ENCODE assay signal across 18 mouse cellular contexts in genomic region chrX:56468422-56468821, GRCm38 (mm10). TPM values are rescaled to one million over a fixed set of nuclear protein-coding genes. Genes with fewer than 3 reads are reported as not detected.
A peak's percentile ranks its signal among the peaks of the same experiment; 100 is the strongest.
DNase-seq lines count a peak whose midpoint lies in the region; ATAC-seq lines count a peak whose summit lies in the region.
"Had no signal": no experiment of that assay in that cellular context is flagged by ENCODE, and none has a peak within 500 bp of the region (broad histone marks: within the 10 kb centered on the region; RNA-seq: fewer than 3 reads in every experiment).

No protein-coding gene starts in this region.

- H3K27ac ChIP-seq in kidney, embryonic 14.5 days (ENCODE audit: low read depth, low read length), result peak overlapping the region; percentile 73; the same call in 1 of the 2 replicates
- peak overlapping the region; percentile 76 for H3K27ac ChIP-seq in kidney, embryonic 16.5 days (ENCODE audit: low read length)
- peak overlapping the region; percentile 67 for H3K27ac ChIP-seq in limb, embryonic 15.5 days
- no peak overlapping the region for H3K27ac ChIP-seq in heart, embryonic 11.5 days (ENCODE audit: low read depth, low read length)
- H3K27ac ChIP-seq in hindbrain, embryonic 11.5 days (ENCODE audit: low read depth, low read length), result no peak overlapping the region
- H3K27ac ChIP-seq: hindbrain, embryonic 15.5 days; left cerebral cortex, adult 2 months; liver, embryonic 12.5 days; macrophage; midbrain, embryonic 13.5 days had no signal

- no peaks in the 10 kb centered on the region for H3K27me3 ChIP-seq in kidney, embryonic 14.5 days (ENCODE audit: control insufficient read depth, insufficient read depth, low read length)
- no peaks in the 10 kb centered on the region for H3K27me3 ChIP-seq in kidney, embryonic 16.5 days (ENCODE audit: insufficient read depth, low read length)
- no peaks in the 10 kb centered on the region for H3K27me3 ChIP-seq in limb, embryonic 15.5 days
- H3K27me3 ChIP-seq in heart, embryonic 11.5 days (ENCODE audit: control insufficient read depth, insufficient read depth, low read length), result no peaks in the 10 kb centered on the region
- H3K27me3 ChIP-seq in hindbrain, embryonic 11.5 days (ENCODE audit: control insufficient read depth, insufficient read depth, low read length), result no peaks in the 10 kb centered on the region
- H3K27me3 ChIP-seq: hindbrain, embryonic 15.5 days; liver, embryonic 12.5 days; midbrain, embryonic 13.5 days had no signal

- H3K4me3 ChIP-seq in kidney, embryonic 14.5 days (ENCODE audit: low read length), result no peak overlapping the region
- H3K4me3 ChIP-seq in kidney, embryonic 16.5 days (ENCODE audit: low read length), result no peak overlapping the region
- no peak overlapping the region for H3K4me3 ChIP-seq in limb, embryonic 15.5 days
- no peak overlapping the region for H3K4me3 ChIP-seq in heart, embryonic 11.5 days (ENCODE audit: low read depth, low read length)
- no peak overlapping the region for H3K4me3 ChIP-seq in hindbrain, embryonic 11.5 days (ENCODE audit: low read depth, low read length)
- H3K4me3 ChIP-seq: hindbrain, embryonic 15.5 days; left cerebral cortex, adult 2 months; liver, embryonic 12.5 days; midbrain, embryonic 13.5 days had no signal

- no peak overlapping the region for H3K9ac ChIP-seq in kidney, embryonic 14.5 days (ENCODE audit: low read depth, low read length)
- H3K9ac ChIP-seq in kidney, embryonic 16.5 days (replicated peaks; ENCODE audit: low read length), result no peak overlapping the region
- H3K9ac ChIP-seq in limb, embryonic 15.5 days, result no peak overlapping the region
- H3K9ac ChIP-seq in heart, embryonic 11.5 days (ENCODE audit: low read depth, low read length), result no peak overlapping the region
- H3K9ac ChIP-seq in hindbrain, embryonic 11.5 days (ENCODE audit: low read depth, low read length), result no peak overlapping the region
- H3K9ac ChIP-seq: hindbrain, embryonic 15.5 days; liver, embryonic 12.5 days; midbrain, embryonic 13.5 days had no signal

- no peaks in the 10 kb centered on the region for H3K36me3 ChIP-seq in kidney, embryonic 14.5 days (ENCODE audit: control insufficient read depth, insufficient read depth, low read length)
- no peaks in the 10 kb centered on the region for H3K36me3 ChIP-seq in kidney, embryonic 16.5 days (ENCODE audit: insufficient read depth, low read length)
- no peaks in the 10 kb centered on the region for H3K36me3 ChIP-seq in limb, embryonic 15.5 days
- no peaks in the 10 kb centered on the region for H3K36me3 ChIP-seq in heart, embryonic 11.5 days (ENCODE audit: control insufficient read depth, insufficient read depth, low read length)
- no peaks in the 10 kb centered on the region for H3K36me3 ChIP-seq in hindbrain, embryonic 11.5 days (ENCODE audit: control insufficient read depth, insufficient read depth, low read length)
- H3K36me3 ChIP-seq: hindbrain, embryonic 15.5 days had no signal

- 0 out of 2 replicates have a peak, but pooled peaks cover 3% of the 10 kb centered on the region for H3K9me3 ChIP-seq in kidney, embryonic 14.5 days (ENCODE audit: control insufficient read depth, low read length)
- no peaks in the 10 kb centered on the region for H3K9me3 ChIP-seq in kidney, embryonic 16.5 days (ENCODE audit: low read length)
- no peaks in the 10 kb centered on the region for H3K9me3 ChIP-seq in limb, embryonic 15.5 days
- H3K9me3 ChIP-seq in heart, embryonic 11.5 days (replicated peaks; ENCODE audit: control insufficient read depth, low read length), result no peaks in the 10 kb centered on the region
- no peaks in the 10 kb centered on the region for H3K9me3 ChIP-seq in hindbrain, embryonic 11.5 days (ENCODE audit: control insufficient read depth, low read length)
- H3K9me3 ChIP-seq: hindbrain, embryonic 15.5 days; liver, embryonic 12.5 days; midbrain, embryonic 13.5 days had no signal

- no peaks in the 10 kb centered on the region for H3K4me1 ChIP-seq in kidney, embryonic 14.5 days (ENCODE audit: control insufficient read depth, insufficient read depth, low read length)
- peaks cover 17% of the 10 kb centered on the region; the same call in 1 of the 2 replicates for H3K4me1 ChIP-seq in kidney, embryonic 16.5 days (ENCODE audit: insufficient read depth, low read length)
- H3K4me1 ChIP-seq in limb, embryonic 15.5 days, result no peaks in the 10 kb centered on the region
- 0 out of 2 replicates have a peak, but pooled peaks cover 3% of the 10 kb centered on the region for H3K4me1 ChIP-seq in heart, embryonic 11.5 days (ENCODE audit: control insufficient read depth, insufficient read depth, low read length)
- H3K4me1 ChIP-seq in hindbrain, embryonic 11.5 days (replicated peaks; ENCODE audit: control insufficient read depth, insufficient read depth, low read length), result no peaks in the 10 kb centered on the region
- H3K4me1 ChIP-seq: hindbrain, embryonic 15.5 days; midbrain, embryonic 13.5 days had no signal

- peak; percentile 78 for ATAC-seq in kidney, embryonic 14.5 days (ENCODE audit: low FRiP score, low TSS enrichment)
- ATAC-seq in kidney, embryonic 16.5 days (ENCODE audit: low FRiP score, low TSS enrichment), result peak; percentile 81
- no peak for ATAC-seq in limb, embryonic 15.5 days (ENCODE audit: insufficient number of reproducible peaks, low FRiP score, low TSS enrichment, low read depth)
- no peak for ATAC-seq in heart, embryonic 11.5 days (replicated peaks; ENCODE audit: insufficient number of reproducible peaks, low FRiP score, low TSS enrichment)
- ATAC-seq in hindbrain, embryonic 11.5 days (ENCODE audit: low FRiP score), result no peak
- ATAC-seq: liver, embryonic 12.5 days; midbrain, embryonic 13.5 days had no signal

- 35% methylated on average over 6 of the region's 6 CpGs for WGBS in kidney, embryonic 14.5 days
- WGBS in kidney, embryonic 16.5 days, result 26% methylated on average over 6 of the region's 6 CpGs
- WGBS in limb, embryonic 15.5 days, result 35% methylated on average over 6 of the region's 6 CpGs
- 53% methylated on average over 6 of the region's 6 CpGs for WGBS in heart, embryonic 11.5 days (ENCODE audit: insufficient replicate concordance)
- WGBS in hindbrain, embryonic 11.5 days, result 71% methylated on average over 6 of the region's 6 CpGs

- no peak overlapping the region for H3K4me2 ChIP-seq in kidney, embryonic 14.5 days (replicated peaks; ENCODE audit: low read depth, low read length)
- 0 out of 2 replicates have a peak overlapping the region, but pooled peaks have one; percentile 2 for H3K4me2 ChIP-seq in kidney, embryonic 16.5 days (replicated peaks; ENCODE audit: low read depth, low read length)
- H3K4me2 ChIP-seq in limb, embryonic 15.5 days, result no peak overlapping the region
- no peak overlapping the region for H3K4me2 ChIP-seq in heart, embryonic 11.5 days
- no peak overlapping the region for H3K4me2 ChIP-seq in hindbrain, embryonic 11.5 days (replicated peaks; ENCODE audit: low read depth, low read length)
- H3K4me2 ChIP-seq: hindbrain, embryonic 15.5 days; liver, embryonic 12.5 days; midbrain, embryonic 13.5 days had no signal

- DNase-seq in kidney, postnatal 10 days, result no peak
- peak; percentile 40 for DNase-seq in forelimb bud, embryonic 11.5 days (ENCODE audit: low read depth, low spot score)
- no peak for DNase-seq in hindbrain, embryonic 11.5 days (ENCODE audit: low spot score)
- DNase-seq: cerebellum, postnatal 14 days; right cerebral cortex, postnatal 25 days had no signal

RNA-seq across cellular contexts. Expression of gene Ints6l, which starts 13.8 kb away (rescaled TPM):
- 25.6 and 28.8 TPM in 2 replicates for polyA plus RNA-seq in kidney, embryonic 14.5 days (2014; fragmentation: Nextera tagmentation; extraction: Ambion mirVana)
- 31.9 and 32.2 TPM in 2 replicates for polyA plus RNA-seq in kidney, embryonic 16.5 days (2015; fragmentation: Nextera tagmentation; extraction: Ambion mirVana)
- polyA plus RNA-seq in limb, embryonic 15.5 days (2015; fragmentation: Nextera tagmentation; extraction: Ambion mirVana), result 28.8 and 29.7 TPM in 2 replicates
- 20.0 and 21.2 TPM in 2 replicates for polyA plus RNA-seq in heart, embryonic 11.5 days (2014; fragmentation: Nextera tagmentation; extraction: Ambion mirVana)
- polyA plus RNA-seq in hindbrain, embryonic 11.5 days (2014; fragmentation: Nextera tagmentation; extraction: Ambion mirVana), result 24.7 and 25.8 TPM in 2 replicates

RNA-seq across cellular contexts. Expression of gene Gm2174, which starts 20.7 kb away (rescaled TPM):
- polyA plus RNA-seq in kidney, embryonic 14.5 days (2014; fragmentation: Nextera tagmentation; extraction: Ambion mirVana), result 1.0 and 4.2 TPM in 2 replicates
- 2.0 and 3.5 TPM in 2 replicates for polyA plus RNA-seq in kidney, embryonic 16.5 days (2015; fragmentation: Nextera tagmentation; extraction: Ambion mirVana)
- 2.2 and 2.8 TPM in 2 replicates for polyA plus RNA-seq in limb, embryonic 15.5 days (2015; fragmentation: Nextera tagmentation; extraction: Ambion mirVana)
- 1.5 and 1.9 TPM in 2 replicates for polyA plus RNA-seq in heart, embryonic 11.5 days (2014; fragmentation: Nextera tagmentation; extraction: Ambion mirVana)
- 1.6 and 2.4 TPM in 2 replicates for polyA plus RNA-seq in hindbrain, embryonic 11.5 days (2014; fragmentation: Nextera tagmentation; extraction: Ambion mirVana)
- polyA plus RNA-seq: liver, embryonic 12.5 days; urinary bladder, adult 2 months had no signal

RNA-seq across cellular contexts. Expression of gene Gm10477, which starts 56.1 kb away (rescaled TPM):
- not detected in 2 replicates for polyA plus RNA-seq in kidney, embryonic 14.5 days (2014; fragmentation: Nextera tagmentation; extraction: Ambion mirVana)
- polyA plus RNA-seq in kidney, embryonic 16.5 days (2015; fragmentation: Nextera tagmentation; extraction: Ambion mirVana), result not detected in 2 replicates
- polyA plus RNA-seq in limb, embryonic 15.5 days (2015; fragmentation: Nextera tagmentation; extraction: Ambion mirVana), result not detected in 2 replicates
- not detected in 2 replicates for polyA plus RNA-seq in heart, embryonic 11.5 days (2014; fragmentation: Nextera tagmentation; extraction: Ambion mirVana)
- not detected in 2 replicates for polyA plus RNA-seq in hindbrain, embryonic 11.5 days (2014; fragmentation: Nextera tagmentation; extraction: Ambion mirVana)
- polyA plus RNA-seq: embryonic facial prominence, embryonic 14.5 days; forebrain, embryonic 11.5 days; heart, embryonic 14.5 days; hindbrain, embryonic 15.5 days; liver, embryonic 12.5 days; macrophage; midbrain, embryonic 13.5 days; urinary bladder, adult 2 months had no signal

Comparison
In these comparisons a context has a peak if more than half of its experiments do, and no peak if none do; other contexts are left out.
1. ATAC-seq: peak in kidney, embryonic 14.5 days (single experiment) and kidney, embryonic 16.5 days (single experiment); none in limb, embryonic 15.5 days (single experiment), heart, embryonic 11.5 days (single experiment) and hindbrain, embryonic 11.5 days (single experiment).
2. H3K27ac ChIP-seq: peak in kidney, embryonic 14.5 days (single experiment), kidney, embryonic 16.5 days (single experiment) and limb, embryonic 15.5 days (single experiment); none in heart, embryonic 11.5 days (single experiment) and hindbrain, embryonic 11.5 days (single experiment).